Mouse (Mus musculus): Measurements from ENCODE around the gene Smap1. TPM values are rescaled to one million over a fixed set of nuclear protein-coding genes. Genes with fewer than 3 reads are reported as not detected.
"Not testable (repeated sequence)": the region's sequence is repeated elsewhere in the genome, so short reads cannot be mapped to it uniquely, and the experiment has no call there.

Smap1 gene
- total RNA-seq (2015) (63.0 and 69.0 TPM in 2 replicates), total RNA-seq (2017) (36.3 and 36.9 TPM in 2 replicates)

DNA sequence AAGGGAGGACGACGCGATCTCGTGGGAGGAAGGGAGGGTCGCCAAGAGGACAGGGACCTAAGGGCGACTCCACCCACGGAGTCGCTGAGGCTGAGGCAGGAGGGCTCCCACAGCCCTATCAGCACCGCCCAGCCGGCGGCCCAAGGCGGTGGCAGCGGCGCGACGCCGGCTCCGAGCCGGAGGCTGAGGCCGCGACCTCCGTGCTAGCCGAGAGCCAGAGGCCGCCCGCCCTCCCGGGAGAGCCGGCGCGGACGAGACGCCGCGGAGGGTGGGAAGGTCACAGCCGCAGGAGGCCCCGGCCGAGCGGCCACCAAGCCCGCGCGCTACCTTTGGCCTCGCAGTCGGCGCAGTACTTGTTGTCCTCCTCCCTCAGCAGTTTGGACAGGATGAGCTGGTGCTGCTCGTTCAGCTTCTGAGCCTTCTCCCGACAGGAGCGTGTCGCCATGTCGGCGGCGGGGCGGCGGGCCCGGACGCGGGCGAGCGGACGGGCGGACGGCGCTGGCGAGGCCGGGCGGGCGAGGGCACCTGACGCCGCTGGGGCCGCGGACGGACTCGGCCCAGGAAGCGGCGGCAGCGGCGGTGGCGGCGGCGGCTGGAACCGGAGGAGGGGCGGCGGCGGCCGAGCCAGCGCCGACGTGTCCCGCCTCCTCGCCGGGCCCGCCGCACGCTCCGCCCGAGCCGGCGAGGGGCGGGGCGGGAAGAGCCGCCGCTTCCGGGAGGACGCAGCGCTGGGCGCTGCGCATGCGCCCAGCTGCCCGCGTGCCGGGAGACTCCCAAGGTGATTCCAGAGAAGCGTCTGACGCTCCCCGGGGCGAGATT lies at the start of gene Smap1:
Gene Smap1 (minus strand): TSS at position 607 of the 819 bp plus-strand sequence.
- peak; percentile 71 for ATAC-seq (replicated peaks; ENCODE audit: poor library complexity)

DNA sequence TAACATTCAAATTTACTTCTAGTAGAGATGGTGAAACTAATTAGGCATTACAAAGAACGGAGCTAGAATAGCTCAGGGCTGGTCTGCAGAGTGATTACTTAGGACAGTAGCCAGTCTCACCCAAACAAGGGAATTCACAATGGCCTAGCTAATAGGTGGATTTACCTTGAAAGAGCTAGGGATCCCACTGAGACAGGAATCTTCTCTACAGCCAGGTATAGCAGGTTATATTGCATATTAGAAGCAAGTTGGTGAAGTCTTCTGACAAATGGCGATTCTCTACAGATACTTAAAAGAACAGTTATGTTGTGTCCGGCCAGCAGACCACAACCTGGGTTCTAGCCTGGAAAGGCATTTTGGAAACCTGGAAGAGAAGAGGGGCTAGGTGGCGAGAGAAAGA lies 49.0 kb upstream of the Smap1 start:
- not testable (repeated sequence) for ATAC-seq (replicated peaks; ENCODE audit: poor library complexity)

DNA sequence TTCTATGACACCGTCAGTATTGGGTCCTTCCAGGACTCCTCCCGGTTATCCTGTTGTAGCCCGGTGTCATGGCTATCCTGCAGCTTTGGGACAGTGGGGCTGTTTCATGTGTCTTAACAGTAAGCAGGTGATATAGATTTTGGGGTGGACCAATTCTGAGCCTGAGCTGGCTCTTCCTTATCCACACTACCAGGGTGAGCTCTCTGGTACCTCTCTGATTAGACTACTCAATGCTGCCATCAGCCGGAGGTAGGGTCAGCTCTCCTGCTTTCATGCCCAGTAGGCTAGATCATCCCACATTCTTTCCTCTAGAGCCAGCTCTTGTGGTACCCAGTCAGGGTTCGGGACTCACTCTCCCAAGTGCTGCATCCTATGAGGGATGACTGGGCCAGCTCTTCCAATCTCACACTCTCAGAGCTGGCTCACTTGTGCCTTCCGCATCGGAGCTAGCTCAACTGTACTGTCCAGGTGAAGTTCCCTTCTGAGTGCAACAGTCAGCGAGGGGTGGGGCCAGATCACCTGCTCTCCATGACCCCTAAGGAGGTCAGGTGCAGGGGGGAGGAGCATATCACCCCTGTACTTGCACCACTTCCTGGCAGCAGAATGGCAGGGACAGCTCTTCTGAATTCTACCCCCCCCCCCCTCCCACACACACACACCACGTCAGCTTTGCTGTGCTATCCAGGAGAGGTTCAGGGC lies 46.1 kb upstream of the Smap1 start:
- ATAC-seq (replicated peaks; ENCODE audit: poor library complexity) = peak; percentile 54

DNA sequence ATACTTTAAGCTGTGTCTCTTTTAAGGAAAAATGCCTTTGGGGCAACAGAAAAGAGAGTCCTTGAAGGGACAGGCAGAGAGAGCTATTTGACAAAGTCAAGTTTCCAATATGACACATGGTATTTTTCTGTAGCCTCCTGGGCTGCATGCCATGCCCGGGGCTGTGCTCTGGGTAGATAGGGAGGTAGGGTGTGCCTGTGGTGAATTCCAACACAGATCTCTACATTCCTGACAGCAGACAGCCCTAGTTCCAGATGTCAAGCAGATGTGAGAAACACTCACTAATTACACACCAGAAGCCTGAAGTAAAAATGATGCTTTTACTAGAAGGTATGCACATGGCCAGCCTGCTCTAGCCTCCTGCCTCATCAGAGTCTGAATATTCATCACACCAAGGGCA lies 44.1 kb upstream of the Smap1 start:
- ATAC-seq (replicated peaks; ENCODE audit: poor library complexity) = peak; percentile 96

DNA sequence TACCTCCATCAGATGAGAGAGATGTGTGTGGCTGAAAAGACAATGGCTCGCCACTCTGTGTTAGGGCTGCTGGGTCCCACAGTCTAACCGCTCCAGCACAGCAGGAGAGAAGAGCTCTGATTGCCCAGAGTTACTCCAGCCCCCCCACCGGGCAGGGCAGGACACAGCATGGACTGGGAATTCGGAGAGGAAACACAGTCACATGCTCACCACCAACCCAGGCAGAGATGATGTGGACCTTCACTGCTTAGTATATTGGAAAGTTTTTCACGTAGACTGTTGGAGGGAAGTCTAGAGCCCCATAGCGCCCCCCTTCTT lies 37.3 kb upstream of the Smap1 start:
- ATAC-seq (replicated peaks; ENCODE audit: poor library complexity) = no peak

DNA sequence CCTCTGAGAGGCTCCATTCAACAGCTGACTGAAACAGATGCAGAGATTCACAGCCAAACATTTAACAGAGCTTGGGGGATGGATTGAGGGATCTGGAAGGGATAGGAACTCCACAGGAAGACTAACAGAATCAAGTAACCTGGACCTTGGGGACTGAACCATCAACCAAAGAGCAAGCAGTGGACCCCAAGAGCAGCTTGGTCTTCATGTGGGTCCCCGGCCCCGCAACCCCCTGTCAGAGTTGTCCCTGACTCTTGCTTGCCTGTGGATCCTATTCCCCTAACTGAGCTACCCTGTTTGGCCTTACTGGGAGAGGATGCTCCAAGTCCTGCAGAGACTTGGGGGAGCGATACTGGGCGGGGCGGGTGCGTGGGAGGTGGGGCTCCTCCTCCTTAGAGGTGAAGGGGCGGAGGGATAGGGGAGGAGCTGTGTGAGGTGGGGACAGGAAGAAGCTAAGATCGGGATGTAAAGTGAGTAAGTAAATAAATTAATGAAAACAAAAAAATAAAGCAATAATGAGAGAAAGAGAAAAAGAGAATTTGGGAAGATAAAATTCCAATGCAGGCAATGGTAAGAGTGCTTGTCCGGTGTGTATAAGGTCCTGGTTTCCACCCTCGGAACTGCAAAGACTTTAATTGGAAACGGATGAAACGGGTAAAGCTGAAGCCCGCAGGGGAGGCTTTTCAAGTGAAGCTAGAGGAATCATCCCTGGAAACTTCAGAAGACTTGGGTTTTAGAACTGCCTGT lies 36.7 kb upstream of the Smap1 start:
- peak; percentile 52 for ATAC-seq (replicated peaks; ENCODE audit: poor library complexity)

DNA sequence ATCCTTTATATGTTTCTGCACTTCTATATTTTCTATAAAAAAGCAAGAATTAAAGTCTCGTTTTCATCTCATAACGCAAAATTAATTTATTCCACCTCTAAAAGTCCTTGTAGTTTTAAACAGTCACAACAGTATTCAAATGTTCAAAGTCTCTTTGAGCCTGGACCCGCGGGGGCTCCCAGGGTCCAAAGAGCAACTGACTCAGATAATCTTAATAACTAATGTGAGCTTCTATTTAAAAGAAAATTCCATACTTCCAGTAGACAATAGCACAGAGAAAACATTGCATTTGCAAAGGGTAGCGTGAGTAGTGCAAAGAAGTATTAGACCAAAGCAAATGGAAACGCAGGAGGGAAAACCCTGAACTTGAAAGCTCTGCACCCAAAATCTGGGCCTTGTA lies 36.0 kb upstream of the Smap1 start:
- ATAC-seq (replicated peaks; ENCODE audit: poor library complexity) = no peak

DNA sequence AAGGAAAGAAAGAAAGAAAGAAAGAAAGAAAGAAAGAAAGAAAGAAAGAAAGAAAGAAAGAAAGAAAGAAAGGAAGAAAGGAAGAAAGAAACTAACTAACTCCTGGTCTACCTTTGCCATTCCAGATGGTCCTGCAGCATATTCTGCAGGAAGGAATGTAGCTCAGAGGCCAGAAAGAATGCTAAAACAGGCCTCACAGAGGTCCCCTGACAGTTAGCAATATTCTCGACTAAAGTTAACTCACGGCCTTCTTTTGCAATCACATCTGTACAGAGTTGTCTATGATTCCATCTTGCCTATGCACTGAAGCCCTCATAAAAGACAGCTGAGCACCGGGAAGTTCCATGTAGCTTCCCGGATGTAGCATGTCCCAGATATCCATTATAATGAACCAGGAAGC lies 33.4 kb upstream of the Smap1 start:
- ATAC-seq (replicated peaks; ENCODE audit: poor library complexity) = no peak

DNA sequence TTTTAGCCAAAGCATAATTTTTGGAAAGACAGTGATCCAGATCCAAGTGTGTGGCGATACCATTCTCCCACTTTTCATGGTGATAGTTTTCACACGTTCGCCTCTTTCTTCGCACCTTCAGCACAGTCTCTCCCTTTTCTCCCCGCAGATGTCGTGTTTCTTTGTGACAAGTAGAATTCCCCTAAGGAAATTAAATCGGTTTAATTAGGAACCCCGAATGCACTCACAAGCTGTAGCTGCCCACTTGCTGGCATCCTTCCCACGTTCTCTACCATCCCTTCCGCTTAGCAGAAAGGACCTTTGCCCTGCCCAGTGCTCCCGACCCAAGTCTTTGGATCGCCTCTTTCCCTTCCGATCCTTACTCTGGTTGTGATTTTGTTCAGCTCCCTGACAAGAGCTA lies 31.8 kb upstream of the Smap1 start:
- ATAC-seq (replicated peaks; ENCODE audit: poor library complexity) = no peak

DNA sequence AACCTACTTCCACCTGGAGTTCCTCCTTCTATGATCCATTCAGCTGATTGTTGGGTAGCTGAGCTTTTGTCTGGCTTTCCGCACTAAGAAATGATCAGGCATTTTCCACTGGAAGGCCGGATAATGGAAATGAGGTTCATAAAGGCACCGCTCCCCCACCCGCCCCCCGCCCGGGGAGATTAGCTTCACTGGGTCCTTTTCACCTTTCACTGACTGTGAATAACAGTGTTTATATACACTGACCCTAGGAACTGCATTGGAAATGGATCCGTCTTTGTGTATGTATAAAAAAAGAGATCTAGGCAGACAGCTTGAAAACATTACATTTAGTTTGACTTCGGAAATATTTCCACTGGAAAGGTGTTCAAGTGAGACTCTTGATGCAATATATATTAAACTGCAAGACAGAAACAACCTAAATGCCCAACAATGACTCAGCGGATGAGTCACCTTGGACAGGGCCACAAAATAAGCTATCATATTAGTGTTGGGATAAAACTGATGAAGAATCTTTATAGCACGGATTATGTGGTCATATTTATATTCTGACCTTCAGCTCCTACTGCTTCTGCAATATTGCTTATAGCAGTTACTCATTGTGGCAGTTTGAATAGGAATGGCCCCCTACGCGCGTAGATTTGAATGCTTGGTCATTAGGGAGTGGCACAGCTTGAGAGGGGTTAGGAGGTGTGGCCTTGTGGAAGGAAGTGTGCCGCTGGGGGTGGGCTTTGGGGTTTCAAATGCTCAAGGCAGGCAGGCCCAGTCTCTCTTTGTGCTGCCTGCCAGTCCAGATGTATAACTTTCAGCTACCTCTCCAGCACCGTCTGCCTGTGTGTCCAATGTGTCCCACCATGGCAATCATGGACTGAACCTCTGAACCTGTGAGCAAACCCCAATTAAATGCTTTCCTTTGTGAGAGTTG lies 26.9 kb upstream of the Smap1 start:
- no peak for ATAC-seq (replicated peaks; ENCODE audit: poor library complexity)

DNA sequence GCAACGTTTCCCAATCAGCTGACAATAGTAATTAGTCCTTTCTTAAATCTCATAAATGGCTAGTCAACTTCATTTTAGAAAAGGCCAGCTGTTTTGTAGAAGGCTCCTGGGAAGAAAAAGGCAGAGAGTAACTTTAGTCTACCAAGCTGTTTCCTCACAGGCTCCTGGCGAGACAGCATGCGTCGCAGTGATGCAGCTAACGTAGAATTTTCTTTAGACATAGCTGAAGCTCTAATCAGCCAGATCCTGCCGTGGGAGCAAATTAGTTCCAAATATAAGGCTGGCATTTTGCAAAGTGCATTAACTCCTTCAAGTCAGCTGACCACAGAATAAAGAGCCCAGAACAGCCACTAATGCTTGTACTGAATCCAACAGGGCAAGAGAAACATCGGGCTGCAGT lies 26.2 kb upstream of the Smap1 start:
- ATAC-seq (replicated peaks; ENCODE audit: poor library complexity) = no peak

DNA sequence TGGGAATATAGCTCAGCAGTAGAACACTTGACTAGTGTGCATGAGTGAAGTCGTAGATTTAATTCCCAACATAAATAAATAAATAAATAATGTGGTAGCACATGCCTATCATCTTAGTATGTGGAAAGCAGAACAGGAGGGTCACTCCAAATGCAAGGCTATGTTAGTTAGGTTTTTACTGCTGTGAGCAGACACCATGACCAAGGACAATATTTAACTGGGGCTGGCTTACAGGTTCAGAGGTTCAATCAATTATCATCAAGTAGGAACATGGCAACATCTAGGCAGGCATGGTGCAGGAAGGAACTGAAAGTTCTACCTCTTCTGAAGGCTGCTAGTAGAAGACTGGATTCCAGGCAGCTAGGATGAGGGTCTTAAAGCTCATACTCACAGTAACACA lies 22.0 kb upstream of the Smap1 start:
- ATAC-seq (replicated peaks; ENCODE audit: poor library complexity) = no peak

DNA sequence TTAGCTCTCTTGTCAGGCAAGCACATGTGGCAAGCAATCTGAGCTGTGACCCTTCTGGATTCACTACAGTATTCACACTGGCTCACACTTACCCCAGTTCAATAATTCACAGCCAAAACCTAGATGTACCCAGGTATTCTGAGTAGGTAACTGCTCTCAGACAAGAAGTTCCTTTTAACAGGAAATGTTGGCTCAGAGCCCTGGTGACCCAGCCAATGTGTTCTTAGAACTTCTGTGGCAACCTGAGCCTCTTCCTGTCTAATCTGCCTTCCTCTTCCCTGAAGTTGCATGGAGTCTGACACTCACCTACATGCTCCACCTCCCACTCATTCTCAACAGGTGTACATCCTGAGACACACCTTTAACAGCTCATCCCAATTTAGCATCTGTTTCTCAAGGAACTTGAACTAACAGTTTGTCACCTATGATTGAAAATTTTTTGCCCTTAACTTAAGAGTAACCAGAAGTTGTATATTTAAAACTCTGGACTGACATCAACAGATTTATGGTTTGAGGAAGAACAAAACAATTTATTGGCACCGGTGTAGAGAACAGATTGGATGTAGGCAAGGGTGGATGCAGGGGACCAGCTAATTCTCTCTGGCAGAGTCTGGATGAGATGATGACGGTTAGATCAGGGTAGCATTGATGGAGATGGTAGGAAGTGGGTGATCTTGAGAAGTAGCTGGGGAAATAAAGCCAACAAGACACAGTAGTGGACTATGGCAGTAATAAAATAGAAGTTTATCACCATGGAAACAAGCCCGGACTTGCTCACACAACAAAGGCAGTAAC lies 21.2 kb upstream of the Smap1 start:
- ATAC-seq (replicated peaks; ENCODE audit: poor library complexity) = no peak

DNA sequence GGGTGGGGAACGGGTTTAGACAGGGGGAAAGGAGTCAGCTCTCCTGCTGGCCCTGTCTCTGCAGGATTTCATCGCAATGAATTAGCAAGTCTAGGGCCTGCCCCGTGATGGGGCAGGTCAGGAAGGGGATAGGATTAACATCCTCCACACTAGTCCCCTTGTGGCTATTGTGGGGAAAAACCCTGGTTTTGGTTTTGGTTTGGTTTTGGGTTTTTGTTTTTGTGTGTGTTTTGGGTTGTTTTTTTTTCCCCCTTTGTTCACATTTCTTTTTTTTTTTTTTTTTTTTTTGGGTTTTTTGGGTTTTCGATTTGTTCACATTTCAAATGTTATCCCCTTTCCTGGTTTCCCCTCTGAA lies 13.3 kb upstream of the Smap1 start:
- ATAC-seq (replicated peaks; ENCODE audit: poor library complexity) = no peak

DNA sequence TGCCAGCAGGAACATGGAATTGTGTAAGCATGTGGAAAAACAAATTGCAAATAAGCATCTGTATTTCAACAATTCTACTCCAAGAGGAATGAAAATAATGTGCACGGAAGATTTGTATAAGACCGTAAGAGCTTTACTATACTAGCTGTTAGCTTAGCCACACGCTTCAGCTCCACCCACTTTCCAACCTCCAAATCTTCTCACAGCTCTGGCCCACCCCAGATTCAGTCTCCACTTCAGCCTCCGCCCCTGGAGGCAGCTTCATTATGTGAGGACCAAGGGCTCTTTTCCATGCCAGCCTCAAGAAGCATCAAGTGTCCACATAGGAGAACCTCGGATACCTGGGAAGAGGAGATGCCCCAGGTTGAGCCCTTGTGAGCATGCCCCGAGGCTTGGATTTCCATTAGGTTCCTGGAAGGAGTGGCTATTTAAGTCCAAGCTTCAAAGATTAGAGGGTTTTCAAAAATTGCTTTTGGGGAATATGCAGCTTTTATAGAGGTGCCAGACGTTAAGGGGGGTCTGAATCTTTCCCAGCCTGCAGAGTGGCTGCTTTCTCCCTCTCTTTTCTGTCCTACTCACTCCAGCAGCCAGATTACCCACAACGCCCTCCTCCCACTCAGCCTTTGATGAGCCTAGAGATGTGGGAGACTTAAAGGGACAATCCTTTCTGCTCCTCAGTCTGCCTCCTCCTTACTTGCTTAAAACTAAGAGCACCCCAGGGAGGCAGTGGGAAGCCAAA lies 12.7 kb upstream of the Smap1 start:
- no peak for ATAC-seq (replicated peaks; ENCODE audit: poor library complexity)

DNA sequence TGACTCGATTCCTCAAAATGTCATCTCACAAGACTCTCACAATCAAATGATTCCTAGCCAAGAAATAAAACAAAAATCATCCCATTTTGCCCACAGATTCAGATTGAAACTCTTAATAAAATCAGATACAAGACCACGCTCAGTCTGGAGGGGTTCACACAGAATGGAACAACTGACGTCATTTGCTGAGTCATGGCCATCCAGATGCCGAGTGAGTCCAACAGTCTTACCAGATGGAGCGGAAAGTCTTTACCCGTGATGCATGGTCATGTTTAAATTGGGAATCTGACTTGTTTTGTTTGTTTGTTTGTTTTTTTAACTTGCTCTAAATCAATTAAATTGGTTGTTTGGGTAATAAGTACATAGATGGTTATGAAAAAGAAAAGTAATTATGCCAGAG lies 7.3 kb upstream of the Smap1 start:
- ATAC-seq (replicated peaks; ENCODE audit: poor library complexity) = no peak

DNA sequence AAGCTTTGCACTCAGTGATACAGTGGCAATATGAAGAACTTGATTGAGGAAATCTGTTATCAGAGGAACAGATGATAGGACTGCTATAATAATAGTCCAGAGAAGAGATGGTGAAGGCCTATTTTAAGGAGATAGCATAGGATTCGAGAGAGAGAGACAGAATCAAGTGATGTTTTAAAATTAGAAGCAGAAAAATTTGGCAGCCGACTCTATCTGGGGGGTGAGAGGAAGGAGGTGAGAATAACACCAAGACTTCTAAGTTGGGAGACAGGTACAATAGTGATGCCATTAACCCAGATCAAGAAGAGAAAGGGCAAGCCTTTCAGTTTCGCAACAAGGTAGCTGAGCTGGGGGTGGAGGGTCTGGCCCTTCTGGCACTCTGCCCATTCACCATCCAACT lies 6.3 kb upstream of the Smap1 start:
- ATAC-seq (replicated peaks; ENCODE audit: poor library complexity) = no peak

DNA sequence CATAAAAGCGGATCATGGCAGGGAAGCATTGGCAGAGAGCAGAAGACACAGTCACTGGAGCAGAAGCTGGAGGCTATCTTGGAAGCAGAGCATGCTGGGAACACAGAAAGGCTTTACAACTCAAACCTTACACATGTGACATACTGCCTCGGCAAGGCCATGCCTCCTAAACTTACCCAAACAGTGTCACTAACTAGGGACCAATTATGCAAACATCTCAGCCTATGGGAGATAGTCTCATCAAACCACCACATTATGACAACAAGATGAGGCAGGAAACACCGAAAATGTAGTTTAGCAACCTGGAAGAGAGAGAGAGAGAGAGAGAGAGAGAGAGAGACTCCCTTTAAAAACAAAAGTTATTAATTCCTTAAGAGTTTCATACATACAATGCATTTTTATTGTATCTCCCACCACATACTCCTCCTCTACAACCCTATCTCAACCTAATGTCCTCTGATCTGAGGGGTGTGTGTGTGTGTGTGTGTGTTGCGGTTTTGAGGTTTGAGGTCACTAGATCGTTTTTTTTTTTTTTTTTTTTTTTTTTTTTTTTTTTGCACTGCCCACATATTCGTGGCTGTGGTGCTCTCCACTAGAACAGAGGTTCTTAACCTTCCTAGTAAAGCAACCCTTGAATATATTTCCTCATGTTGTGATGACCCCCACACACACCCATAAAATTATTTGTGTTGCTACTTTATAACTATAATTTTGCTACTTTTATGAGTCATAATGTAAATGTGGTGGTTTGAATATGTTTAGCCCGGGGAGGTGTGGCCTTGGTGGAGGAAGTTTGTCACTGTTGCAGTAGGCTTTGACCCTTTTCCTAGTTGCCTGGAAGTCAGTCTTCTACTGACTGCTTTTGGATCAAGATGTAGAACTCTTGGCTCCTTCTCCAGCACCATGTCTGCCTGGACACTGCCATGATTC lies 1.9 kb upstream of the Smap1 start:
- peak; percentile 35 for ATAC-seq (replicated peaks; ENCODE audit: poor library complexity)

Measured in megakaryocyte progenitor cell, adult 5-6 weeks (primary cell).